Mouse (Mus musculus) layer of hippocampus, postnatal 25 days (tissue): ENCODE measurements around the gene Slc50a1. TPM values are rescaled to one million over a fixed set of nuclear protein-coding genes. Genes with fewer than 3 reads are reported as not detected.
A peak's percentile ranks its signal among the peaks of the same experiment; 100 is the strongest.

Experiments
- DNase-seq, 2 experiments: peaks; one replicate each; pipeline ENCODE4 v3.0.0; 2022; ENCODE audit warnings: mixed read lengths in 2 of 2, low spot score in 1 of 2; ENCODE audit errors: extremely low spot score in 1 of 2
- total RNA-seq, 2 experiments: library from RNA; stranded (reverse); gene quantifications; 2 replicates each; pipeline ENCODE4 v1.2.3; 2021

The Slc50a1 gene
- total RNA-seq = 10 to 100 TPM; 39.5 to 49.3 TPM

DNA sequence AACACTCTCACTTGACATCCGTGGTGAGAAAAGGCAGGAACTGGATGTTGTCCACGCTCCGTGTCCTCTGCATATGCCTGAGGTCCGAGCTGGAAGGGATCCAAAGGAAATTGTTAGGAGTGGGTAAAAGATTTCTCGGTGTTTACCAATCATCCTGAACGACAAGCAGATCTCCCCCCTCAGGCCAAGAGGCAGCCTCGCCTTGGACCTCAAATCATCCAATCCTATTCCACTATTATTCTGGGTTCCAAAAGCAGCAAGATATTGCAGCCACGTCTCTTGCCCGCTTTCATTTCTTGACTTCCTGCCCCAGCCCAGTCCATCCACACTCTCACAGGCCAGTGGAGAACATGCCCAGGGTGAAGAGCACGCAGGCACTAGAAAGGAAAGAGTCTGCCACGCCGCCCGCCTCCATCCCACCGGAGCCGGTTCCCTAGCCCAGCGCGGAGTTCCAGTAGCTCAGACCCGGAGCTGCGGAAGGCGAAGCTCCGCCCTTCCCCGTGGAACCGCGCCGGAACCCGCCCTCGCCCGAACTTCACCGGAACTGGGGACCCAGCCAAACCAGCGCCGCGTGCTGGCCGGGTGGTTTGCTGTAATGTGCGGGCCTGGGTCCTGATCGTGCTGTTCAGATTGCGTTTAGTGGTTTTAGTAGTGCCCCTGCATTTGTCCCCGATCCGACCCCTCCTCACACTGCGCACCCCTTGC is at the start of gene Slc50a1:
Gene Slc50a1, minus strand, starts transcription at position 520 of the 705 bp plus-strand sequence.
- DNase-seq = peak; percentile 83 to 84

DNA sequence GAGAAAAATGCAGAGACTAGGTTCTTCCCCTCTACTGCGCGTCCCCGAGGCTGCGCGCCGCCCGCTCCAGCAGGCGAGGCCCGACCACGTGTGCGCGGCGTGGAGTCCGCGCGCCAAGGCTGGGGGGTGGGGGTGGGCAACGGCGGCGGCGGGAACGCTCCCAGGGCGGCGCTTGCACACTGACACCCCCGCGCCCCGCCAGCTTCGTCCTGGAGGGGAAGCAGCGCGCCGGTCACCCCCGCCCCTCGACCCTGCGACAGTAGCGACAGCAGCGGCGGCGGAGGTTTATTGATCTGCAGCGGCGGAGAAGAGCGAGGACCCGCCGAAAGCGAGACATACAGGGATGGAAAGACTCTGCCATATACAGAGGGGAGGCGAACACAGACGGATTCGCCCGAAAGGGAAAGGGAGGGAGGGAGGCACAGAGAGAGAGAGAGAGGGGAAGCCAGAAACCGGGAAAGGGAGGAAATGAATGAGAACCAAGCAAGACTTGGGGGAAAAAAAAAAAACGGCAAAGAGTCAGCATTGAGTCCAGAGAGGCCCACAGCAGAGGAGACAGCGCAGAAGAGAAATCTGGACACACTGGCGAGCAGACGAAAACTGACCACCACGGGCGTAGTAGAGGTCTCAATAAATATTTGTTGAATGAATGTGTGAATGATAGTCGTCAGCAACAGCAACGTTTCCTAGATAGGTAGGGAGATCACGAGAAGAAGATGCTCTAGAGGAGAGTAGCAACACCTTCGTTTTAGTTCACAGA is 49.4 kb upstream of the Slc50a1 start:
- peak in 1 of 2 experiments; percentile 53 for DNase-seq

DNA sequence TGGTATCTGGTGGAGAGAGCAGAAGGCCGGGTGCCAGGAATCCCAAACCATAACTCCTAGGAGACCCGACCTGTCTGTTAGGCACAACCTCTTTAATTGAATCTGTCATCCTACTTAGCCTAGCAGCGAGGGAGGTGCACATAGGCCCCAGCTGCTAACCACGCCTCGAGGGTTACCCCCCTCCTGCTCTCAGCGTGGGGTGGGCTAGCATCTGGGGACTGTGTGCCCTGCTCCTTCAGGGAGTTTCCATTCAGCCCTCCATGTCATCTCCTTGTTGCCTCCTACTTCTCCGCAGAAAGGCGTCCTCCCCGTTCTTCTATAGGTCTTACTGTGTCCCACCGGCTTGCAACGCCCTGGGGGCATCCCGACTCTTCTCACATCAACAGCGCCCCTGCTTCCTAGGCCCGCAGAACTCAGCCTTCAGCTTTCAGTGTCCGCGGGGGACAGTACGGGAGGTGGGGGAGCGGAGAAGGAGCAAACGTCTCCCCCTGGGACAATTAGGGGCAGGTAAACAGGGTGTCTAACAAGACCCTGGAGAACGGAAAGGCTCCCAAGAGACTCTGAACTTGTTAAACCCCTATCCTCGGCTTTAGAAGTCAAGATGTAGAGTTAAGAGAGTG is 48.7 kb upstream of the Slc50a1 start:
- DNase-seq = no peak

DNA sequence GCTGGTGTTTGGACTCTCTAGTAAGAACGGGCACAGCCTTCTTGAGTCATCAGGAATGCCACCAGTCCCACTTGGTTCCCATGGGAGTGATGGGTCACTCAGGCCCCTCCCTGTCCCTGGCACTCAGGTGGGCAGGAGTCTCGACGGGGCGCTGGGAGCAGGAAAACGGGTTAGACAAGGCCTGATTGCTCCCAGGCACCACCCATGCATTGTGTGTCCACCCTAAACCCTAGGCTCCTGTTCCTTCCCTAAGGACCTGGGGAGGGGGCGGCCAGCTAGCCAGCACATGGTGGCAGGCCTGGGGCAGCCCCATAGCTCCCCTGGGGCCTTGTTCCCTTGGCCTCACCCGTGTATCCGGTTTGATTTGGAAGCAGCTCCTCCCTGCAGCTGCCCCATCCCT is 47.9 kb upstream of the Slc50a1 start:
- DNase-seq = no peak

DNA sequence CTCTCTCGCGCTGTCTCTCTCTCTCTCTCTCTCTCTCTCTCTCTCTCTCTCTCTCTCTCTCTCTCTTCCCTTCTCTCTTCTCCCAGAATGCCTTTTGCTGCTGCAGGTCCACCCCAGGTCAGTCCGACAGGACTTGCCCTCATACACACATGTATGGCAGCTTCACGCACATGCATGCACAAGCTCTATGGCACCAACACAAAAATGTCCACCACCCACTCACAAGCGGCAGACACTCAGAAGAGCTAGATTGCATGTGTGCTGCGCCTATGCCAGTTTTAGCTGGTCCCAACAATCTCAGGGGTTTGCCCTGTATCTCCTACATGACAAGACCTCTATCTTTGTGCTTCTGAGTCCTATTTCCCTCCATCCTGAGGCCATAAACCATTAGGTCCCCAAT is 46.9 kb upstream of the Slc50a1 start:
- no peak for DNase-seq

DNA sequence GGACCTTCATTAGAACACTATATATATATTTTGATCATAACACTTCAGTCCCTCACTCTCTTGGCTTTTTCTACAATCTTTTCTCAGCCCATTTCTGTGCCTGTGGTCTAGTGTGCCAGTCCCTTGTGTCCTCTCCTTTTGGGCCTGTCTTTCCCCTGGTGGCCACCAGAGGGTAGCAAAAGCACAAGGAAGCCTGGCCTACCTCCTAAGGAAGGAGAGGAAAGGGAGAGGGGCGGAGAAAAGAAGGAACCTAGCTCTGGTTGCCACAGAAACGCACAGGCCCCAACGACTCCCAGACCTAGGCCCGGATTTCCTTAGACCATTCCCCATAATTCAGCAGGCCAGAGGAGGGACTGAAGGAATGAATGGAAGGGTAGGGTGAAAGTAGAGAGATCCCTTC is 46.5 kb upstream of the Slc50a1 start:
- DNase-seq = peak; percentile 73 to 85

DNA sequence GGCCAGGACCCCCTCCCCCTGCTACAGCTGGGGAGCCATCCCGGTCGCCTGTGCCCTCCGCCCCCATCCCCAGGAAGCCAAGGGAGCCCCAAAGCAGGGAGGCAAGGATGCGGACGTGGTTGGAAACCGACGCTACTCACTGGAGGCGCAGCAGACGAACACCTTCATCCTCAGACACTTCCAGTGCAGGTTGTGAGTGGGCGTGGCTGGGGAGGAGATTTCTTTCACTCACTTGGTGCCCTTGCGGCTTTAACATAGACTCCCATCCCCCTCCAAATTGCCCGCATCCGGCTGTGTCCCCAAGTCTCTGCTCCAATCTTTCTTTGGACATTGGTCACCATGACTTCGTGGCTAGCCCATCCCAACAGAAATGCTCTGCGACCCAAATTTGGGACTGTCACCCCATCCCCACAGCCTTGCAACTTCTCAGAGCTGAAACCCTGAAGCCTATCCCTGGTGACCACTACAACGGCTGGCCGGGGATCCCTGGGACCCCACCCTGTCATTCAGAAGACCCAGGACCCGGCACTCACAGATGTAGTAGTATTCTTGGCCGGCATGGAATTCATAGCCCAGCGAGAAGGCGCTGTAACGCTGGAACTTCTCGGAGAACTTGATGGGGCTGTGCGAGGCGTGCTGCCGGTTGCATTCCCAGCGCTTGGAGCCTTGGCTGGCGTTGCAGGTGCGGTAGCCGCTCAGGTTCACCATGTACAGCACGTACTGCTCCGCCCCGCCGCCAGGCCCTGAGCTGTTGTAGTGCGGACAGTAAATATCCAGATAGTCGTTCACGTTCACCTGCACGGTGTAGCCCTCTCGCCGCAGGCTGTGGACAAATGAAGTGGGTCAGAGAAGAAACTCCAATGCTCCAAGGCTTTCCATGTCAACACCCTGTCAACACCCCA is 45.8 kb upstream of the Slc50a1 start:
- DNase-seq = no peak

DNA sequence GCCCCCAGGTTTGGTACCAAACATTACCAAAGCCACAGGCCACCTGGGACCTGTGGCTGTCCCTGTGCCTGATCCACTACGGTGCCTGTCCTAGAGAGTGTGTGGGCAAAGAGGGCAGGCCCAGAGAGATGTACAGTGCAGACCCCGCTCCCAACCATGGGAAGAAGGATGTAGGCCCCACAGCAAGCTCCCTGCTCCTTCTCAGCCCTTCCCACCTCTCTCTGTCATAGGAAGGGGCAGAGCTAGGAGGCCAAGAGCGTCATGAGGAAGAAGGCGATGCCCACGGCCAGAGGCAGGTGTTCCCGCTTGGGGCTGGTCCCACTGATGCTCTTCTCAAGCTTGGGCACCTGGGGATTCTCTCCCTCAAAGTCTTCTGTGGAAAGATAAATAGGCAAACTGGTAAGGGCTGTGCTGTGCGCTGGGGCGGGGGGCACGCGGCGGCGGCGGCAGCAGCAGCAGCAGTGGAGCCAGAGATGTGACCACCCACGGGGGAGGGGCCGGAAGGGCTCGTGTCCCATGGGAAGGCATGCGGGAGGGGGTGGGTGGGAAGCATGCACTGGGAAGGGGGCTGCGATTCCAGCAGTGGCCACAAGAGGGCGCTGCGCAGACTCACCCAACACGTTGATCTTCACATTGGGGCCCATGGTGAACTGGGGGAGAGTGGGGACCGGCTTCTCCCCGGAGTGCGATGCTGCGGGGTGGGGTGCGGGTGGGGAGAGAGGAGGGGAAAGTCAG is 45.0 kb upstream of the Slc50a1 start:
- peak; percentile 85 to 95 for DNase-seq

DNA sequence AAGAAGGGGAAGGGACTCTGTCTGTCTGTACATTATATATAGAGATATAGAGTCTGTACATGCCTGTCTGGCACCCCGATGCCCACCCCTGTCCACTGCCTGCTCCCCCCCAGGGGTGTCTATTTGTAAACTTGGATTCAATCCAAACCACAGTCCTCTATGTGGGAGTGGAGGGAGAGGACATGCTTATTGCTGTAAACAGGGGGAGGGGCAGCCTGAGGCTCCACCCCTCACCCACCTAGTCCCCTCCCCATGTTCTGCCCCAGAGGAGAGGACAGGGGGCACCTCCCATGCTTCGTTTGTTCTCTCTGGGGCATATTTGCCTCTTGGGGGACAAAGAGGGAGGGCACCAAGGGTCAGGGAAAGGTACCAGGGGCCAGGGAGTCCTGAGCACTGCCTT is 44.4 kb upstream of the Slc50a1 start:
- DNase-seq = no peak

DNA sequence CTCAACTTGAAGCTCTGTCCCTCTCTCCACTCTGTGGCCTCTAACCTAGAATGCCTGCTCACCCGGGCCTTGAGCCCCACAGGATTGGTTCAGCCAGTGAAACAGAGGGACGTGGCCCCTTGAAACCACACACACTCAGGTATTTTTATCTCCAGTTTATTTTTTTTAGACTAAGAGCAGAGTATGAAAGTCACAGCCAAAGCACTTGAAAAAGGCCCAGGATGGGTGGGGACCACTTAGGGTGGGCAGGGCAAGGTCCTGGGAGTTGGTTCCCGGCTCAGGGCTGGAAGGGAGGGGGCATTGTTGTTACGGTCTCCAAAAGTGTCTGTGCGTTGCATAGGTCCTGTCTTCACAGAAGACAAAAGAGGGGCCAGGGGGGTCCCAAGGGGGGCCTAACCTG is 44.0 kb upstream of the Slc50a1 start:
- DNase-seq = no peak

DNA sequence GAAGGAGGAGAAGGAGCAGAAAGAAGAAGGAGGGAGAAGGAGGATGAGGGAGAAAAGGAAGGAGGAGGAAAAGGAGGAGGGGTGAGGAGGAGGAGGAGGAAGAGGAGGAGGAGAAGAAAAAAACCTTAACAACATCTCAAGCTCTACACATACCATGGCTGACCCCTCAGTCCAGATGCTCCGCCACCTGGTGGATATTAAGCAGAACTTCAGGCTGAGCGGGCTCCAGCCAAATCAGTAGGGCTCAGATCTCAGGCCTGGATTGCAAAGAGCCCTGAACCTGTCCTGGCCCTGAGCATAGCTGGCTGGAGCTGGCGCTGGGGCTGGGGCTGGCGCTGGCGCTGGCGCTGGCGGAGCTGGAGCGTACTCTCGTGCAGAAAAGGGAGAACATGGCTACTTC is 37.7 kb upstream of the Slc50a1 start:
- DNase-seq = peak in 1 of 2 experiments; percentile 64

DNA sequence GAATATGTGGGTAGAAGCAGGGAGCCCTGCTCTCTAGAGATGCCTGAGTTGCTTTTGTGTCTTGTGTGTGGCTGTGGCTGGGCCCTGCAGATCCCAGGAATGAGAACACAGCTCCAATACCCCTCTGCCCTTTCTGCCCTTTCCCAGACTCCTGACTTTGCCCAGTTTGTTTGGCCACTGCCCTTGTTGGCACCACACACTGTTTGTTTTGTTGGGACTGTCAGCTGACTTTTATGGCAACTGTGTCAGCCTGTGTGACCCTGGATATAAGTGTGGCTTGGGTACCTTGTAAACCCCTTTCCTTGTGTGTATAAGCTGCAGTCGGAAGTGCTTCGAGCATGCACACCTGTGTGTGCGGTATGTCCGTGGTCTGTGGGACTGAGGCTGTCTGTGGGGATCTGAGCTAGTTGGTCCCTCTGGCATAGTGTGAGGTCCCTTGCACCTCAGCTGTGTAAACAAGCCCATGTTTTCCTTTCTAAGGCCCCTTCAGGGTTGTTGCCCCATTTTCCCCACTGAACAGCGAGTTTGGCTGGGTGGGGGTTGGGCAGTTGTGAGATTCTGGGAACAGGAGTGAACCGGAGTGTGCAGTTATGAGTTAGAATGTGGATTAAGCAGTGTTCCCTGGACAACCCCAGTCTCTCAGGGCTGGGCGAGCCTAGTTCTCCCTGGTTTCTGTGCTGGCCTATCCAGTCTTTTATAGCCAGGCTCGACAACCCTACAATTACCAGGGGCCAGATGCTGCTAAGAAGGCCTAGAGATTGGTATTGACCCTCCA is 35.4 kb upstream of the Slc50a1 start:
- no peak for DNase-seq

DNA sequence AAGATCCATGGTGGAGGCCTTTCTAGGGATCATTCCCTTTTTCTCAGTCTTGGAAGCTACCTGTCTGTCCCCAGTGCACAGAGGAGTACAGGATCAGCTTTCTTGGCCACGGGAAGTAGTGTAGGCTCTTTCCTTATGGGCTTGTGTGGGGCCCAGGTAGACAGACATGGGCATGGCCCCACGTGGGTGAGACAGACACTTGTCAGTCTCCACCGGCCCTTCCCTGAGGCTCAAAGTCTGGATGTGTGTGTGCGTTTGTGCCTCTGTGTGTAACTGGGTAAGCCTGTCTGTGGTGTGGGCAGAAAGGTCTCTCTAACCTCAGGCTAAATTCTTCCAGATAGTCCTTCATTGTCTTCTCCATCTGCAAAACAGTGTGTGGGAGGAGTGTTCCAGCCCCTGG is 34.7 kb upstream of the Slc50a1 start:
- no peak for DNase-seq

DNA sequence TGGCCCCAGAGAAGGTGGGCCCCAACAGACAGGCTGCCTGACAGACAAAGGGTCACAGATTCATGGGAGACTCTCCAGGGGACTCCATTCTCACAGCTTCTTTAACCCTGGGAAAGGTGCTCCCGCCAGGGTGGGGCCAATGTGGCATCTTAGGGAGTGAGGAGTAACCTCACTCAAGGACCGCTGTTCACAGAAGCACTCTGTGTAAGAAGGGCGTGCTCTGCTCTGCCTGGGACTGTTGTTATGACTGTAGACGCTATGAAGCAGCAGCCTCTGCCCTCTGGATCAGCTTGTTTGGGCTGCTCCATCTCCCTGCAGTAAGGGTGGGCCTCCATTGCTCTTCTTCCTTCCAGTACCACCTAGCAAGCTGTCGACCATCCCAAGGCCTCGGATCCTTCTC is 34.1 kb upstream of the Slc50a1 start:
- DNase-seq = no peak

DNA sequence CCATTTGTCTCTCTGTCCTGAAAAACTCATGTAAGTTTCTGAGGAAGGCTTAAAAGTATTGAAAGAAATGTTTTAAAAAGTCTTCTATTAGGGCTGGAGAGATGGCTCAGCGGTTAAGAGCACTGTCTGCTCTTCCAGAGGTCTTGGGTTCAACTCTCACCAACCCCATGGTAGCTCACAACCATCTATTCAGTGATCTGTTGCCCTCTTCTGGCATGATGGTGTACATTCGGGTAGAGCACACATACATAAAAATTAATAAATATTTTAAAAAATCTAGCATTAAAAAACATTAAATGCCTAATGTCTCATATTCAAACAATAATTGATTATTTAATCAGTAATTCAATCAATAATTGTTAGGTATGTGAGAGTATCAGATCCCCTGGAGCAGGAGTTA is 30.1 kb upstream of the Slc50a1 start:
- DNase-seq = no peak

DNA sequence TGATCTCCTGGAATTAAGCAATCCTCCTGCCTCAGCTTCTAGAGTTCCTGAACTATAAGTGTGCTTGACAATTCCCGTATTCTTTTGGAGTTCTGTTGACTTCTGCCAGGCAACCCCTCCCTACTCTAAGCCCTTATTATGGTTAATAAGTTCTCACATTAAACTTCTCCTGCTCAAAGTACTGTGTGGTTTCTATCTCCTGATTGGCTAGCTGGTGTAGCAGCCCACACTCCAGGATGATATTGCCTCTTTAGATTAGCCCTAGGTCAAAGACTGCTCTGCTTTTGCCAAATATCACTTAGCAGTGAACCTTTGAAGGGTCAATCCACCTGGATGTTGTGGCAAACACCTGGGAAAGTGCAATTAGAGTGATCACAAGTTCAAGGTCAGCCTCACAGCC is 29.7 kb upstream of the Slc50a1 start:
- DNase-seq = no peak

DNA sequence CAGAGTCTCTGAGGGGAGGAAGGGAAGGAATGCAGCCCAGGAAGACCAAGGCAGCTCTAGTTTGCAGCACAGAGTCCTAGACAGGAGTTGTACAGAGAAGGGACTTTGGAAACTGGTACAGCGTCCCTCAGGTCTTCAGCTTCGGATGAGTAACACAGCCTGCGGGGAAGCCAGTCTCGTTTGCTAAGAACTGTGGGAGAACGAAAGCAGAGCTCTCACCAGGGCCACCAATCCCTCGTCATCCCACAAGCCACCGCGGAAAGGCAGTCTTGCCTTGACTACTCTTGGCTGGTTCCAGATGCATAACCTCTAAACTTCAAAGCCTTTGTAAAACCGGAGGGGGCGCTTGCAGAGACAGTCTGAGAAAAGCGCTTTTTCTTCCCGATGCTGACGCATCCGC is 29.1 kb upstream of the Slc50a1 start:
- DNase-seq = no peak

DNA sequence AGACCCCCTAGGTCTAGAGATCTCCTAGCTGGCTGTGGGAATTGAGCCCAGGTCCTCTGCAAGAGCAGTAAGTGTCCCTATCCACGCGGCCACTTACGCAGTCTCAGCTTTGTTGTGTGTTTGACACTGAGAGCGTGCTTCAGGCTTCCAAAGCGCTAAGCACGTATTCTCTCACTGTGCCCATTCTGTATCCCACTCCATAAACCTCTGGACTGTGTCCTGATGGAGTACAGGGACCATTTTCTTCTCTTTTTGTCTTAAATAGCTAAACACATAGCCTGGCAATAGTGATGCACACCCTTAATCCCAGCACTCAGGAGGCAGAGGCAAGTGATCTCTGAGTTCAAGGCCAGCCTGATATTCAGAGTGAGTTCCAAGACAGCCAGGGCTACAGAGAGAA is 28.5 kb upstream of the Slc50a1 start:
- DNase-seq = no peak

DNA sequence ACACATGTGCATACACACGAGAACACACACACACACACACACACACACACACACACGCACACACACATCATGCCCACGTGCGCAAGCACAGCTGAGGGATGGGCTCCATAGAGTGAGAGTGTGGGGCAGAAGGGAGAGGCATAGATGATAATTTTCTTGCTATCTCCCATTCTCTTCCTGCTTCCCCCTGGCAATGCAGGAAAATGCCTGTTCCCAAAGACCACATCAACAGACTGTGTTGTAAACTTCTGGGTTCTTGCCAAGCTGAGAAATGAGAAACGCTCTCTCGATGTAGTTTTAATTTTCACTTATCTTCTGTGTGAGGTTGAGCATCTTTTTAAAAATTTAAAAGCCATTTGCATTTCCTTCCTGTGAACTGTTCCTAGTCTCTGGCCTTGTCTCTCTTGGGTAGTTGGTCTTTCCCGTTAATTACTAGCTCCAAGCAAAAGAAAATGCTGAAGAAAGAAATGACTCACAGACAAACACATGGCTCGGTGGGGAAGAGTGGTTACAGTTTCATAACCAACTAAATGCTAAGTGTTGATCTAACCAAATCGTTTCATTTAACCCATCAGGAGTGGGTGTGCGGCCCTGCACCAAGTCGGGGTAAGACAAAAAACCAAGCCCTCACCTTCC is 26.5 kb upstream of the Slc50a1 start:
- no peak for DNase-seq
